Comparison of ENCODE assay signal across 9 mouse cellular contexts in the genomic region with DNA sequence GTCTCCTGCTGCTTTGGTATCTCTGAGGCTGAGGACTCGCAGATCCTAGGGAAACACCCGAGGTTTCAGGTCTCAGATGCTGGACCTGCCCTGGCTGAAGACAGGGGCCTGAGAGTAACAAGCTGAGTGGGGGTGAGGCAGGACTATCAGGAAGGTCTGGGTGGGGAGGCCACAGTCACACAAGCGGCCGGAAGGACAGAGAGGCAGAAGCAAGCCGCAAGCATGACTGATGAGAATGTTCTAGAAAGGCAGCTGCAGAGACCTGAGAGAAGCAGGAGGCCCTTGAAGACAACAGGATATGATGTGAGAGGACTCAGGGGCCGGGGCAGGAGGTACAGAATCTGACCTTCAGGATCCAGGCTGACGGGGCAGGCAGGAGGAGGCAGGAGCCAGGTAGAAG. TPM values are rescaled to one million over a fixed set of nuclear protein-coding genes. Genes with fewer than 3 reads are reported as not detected.
A peak's percentile ranks its signal among the peaks of the same experiment; 100 is the strongest.
DNase-seq lines count a peak whose midpoint lies in the region; ATAC-seq lines count a peak whose summit lies in the region.
"Had no signal": no experiment of that assay in that cellular context is flagged by ENCODE, and none has a peak within 500 bp of the region (broad histone marks: within the 10 kb centered on the region; RNA-seq: fewer than 3 reads in every experiment).

No protein-coding gene starts in this region.

- intact Hi-C loops in heart, postnatal 25 days (cut with DNase I) = no loop called here

- no peak overlapping the region for H3K9ac ChIP-seq in heart, embryonic 11.5 days (ENCODE audit: low read depth, low read length)
- peak overlapping the region; percentile 12; the same call in 1 of the 2 replicates for H3K9ac ChIP-seq in limb, embryonic 11.5 days (ENCODE audit: low read length)

- H3K9me3 ChIP-seq in heart, embryonic 11.5 days (replicated peaks; ENCODE audit: control insufficient read depth, low read length) = no peaks in the 10 kb centered on the region
- H3K9me3 ChIP-seq in limb, embryonic 11.5 days (ENCODE audit: control insufficient read depth, low read length) = no peaks in the 10 kb centered on the region

- no peak for DNase-seq in heart, postnatal 25 days (ENCODE audit: low spot score)
- DNase-seq in limb, embryonic 11.5 days (ENCODE audit: low spot score) = no peak
- DNase-seq in spleen, adult 18-20 months = peak; percentile 66 to 81
- no peak for DNase-seq in urinary bladder, adult 2 months (ENCODE audit: low spot score)
- DNase-seq in frontal cortex, postnatal 36 days (ENCODE audit: low spot score in 2 of 2) = no peak

- H3K36me3 ChIP-seq in heart, embryonic 11.5 days (ENCODE audit: control insufficient read depth, insufficient read depth, low read length) = no peaks in the 10 kb centered on the region
- no peaks in the 10 kb centered on the region for H3K36me3 ChIP-seq in limb, embryonic 11.5 days (ENCODE audit: control insufficient read depth, insufficient read depth, low read length)

- H3K4me1 ChIP-seq in heart, embryonic 11.5 days (ENCODE audit: control insufficient read depth, insufficient read depth, low read length) = peaks cover 40% of the 10 kb centered on the region
- peaks cover 14% of the 10 kb centered on the region for H3K4me1 ChIP-seq in brown adipose tissue, adult 24 weeks (ENCODE audit: control insufficient read depth, insufficient read depth, insufficient read length, low read length)
- peaks cover 32% of the 10 kb centered on the region for H3K4me1 ChIP-seq in limb, embryonic 11.5 days (ENCODE audit: control insufficient read depth, insufficient read depth, low read length)

- 50% methylated on average over 7 of the region's 7 CpGs for WGBS in heart, embryonic 11.5 days (ENCODE audit: insufficient replicate concordance)
- 75% methylated on average over 7 of the region's 7 CpGs for WGBS in limb, embryonic 11.5 days

- H3K27me3 ChIP-seq in heart, embryonic 11.5 days (ENCODE audit: control insufficient read depth, insufficient read depth, low read length) = no peaks in the 10 kb centered on the region; the same call in none of the 2 replicates
- no peaks in the 10 kb centered on the region for H3K27me3 ChIP-seq in limb, embryonic 11.5 days (ENCODE audit: control insufficient read depth, insufficient read depth, low read length)

- H3K4me2 ChIP-seq in heart, embryonic 11.5 days = peak overlapping the region; percentile 14; the same call in 1 of the 2 replicates
- H3K4me2 ChIP-seq in limb, embryonic 11.5 days (ENCODE audit: low read depth, severe bottlenecking) = no peak overlapping the region

- peak overlapping the region; percentile 15; the same call in 1 of the 2 replicates for H3K27ac ChIP-seq in heart, embryonic 11.5 days (ENCODE audit: low read depth, low read length)
- peak overlapping the region; percentile 78 for H3K27ac ChIP-seq in brown adipose tissue, adult 24 weeks (replicated peaks; ENCODE audit: low read depth, low read length)
- H3K27ac ChIP-seq in limb, embryonic 11.5 days (replicated peaks; ENCODE audit: low read depth, low read length) = no peak overlapping the region; the same call in 1 of the 2 replicates

- no peak overlapping the region for H3K4me3 ChIP-seq in heart, embryonic 11.5 days (ENCODE audit: low read depth, low read length)
- H3K4me3 ChIP-seq in brown adipose tissue, adult 24 weeks (ENCODE audit: insufficient read depth, low read depth, low read length) = no peak overlapping the region
- H3K4me3 ChIP-seq in limb, embryonic 11.5 days (ENCODE audit: low read depth, low read length) = no peak overlapping the region

- ATAC-seq in heart, embryonic 11.5 days (replicated peaks; ENCODE audit: insufficient number of reproducible peaks, low FRiP score, low TSS enrichment) = no peak
- no peak for ATAC-seq in limb, embryonic 11.5 days (ENCODE audit: insufficient number of reproducible peaks, low FRiP score, low TSS enrichment, low read depth)
- no peak for ATAC-seq in megakaryocyte progenitor cell, adult 5-6 weeks (replicated peaks; ENCODE audit: poor library complexity)

RNA-seq across cellular contexts. Expression of a gene that starts 1.1 kb away (rescaled TPM):
- 3.1 and 3.2 TPM in 2 replicates for polyA plus RNA-seq in heart, embryonic 11.5 days (2014; fragmentation: Nextera tagmentation; extraction: Ambion mirVana)
- 1 to 10 TPM; 3.5 to 3.7 TPM for total RNA-seq in heart, postnatal 25 days (2021)
- 0.95 and 1.5 TPM in 2 replicates for polyA plus RNA-seq in brown adipose tissue, adult 24 weeks (2012; ENCODE audit: insufficient read depth, insufficient read length, missing spikeins)
- 9.5 and 10.9 TPM in 2 replicates for polyA plus RNA-seq in limb, embryonic 11.5 days (2014; fragmentation: Nextera tagmentation; extraction: Ambion mirVana)
- 1.8 and 3.5 TPM in 2 replicates for polyA plus RNA-seq in urinary bladder, adult 2 months (2012; rRNA removed)
- total RNA-seq in megakaryocyte progenitor cell, adult 5-6 weeks (2015) = 20.9 and 26.7 TPM in 2 replicates
- total RNA-seq in megakaryocyte progenitor cell, adult 5-6 weeks (2017) = 11.8 and 13.7 TPM in 2 replicates

RNA-seq across cellular contexts. Expression of a gene that starts 42.0 kb away (rescaled TPM):
- polyA plus RNA-seq in heart, embryonic 11.5 days (2014; fragmentation: Nextera tagmentation; extraction: Ambion mirVana) = not detected in 2 replicates
- total RNA-seq in heart, postnatal 25 days (2021) = under 1 TPM; 0.50 to 0.60 TPM
- 1.3 TPM in 1 of 2 replicates, not detected in the other for polyA plus RNA-seq in brown adipose tissue, adult 24 weeks (2012; ENCODE audit: insufficient read depth, insufficient read length, missing spikeins)
- polyA plus RNA-seq in limb, embryonic 11.5 days (2014; fragmentation: Nextera tagmentation; extraction: Ambion mirVana) = not detected in 2 replicates
- 0.16 and 0.36 TPM in 2 replicates for polyA plus RNA-seq in urinary bladder, adult 2 months (2012; rRNA removed)
- total RNA-seq in megakaryocyte progenitor cell, adult 5-6 weeks (2015) = not detected in 2 replicates
- not detected in 2 replicates for total RNA-seq in megakaryocyte progenitor cell, adult 5-6 weeks (2017)
- polyA plus RNA-seq: neural tube, embryonic 11.5 days had no signal

RNA-seq across cellular contexts. Expression of a gene that starts 48.2 kb away (rescaled TPM):
- not detected in 2 replicates for polyA plus RNA-seq in heart, embryonic 11.5 days (2014; fragmentation: Nextera tagmentation; extraction: Ambion mirVana)
- 1 to 10 TPM; 1.3 to 1.5 TPM for total RNA-seq in heart, postnatal 25 days (2021)
- 24.8 and 28.9 TPM in 2 replicates for polyA plus RNA-seq in brown adipose tissue, adult 24 weeks (2012; ENCODE audit: insufficient read depth, insufficient read length, missing spikeins)
- not detected in 2 replicates for polyA plus RNA-seq in limb, embryonic 11.5 days (2014; fragmentation: Nextera tagmentation; extraction: Ambion mirVana)
- polyA plus RNA-seq in urinary bladder, adult 2 months (2012; rRNA removed) = 0.32 and 0.39 TPM in 2 replicates
- not detected in 2 replicates for total RNA-seq in megakaryocyte progenitor cell, adult 5-6 weeks (2015)
- not detected in 2 replicates for total RNA-seq in megakaryocyte progenitor cell, adult 5-6 weeks (2017)
- polyA plus RNA-seq: neural tube, embryonic 11.5 days had no signal

RNA-seq across cellular contexts. Expression of a gene that starts 59.8 kb away (rescaled TPM):
- polyA plus RNA-seq in heart, embryonic 11.5 days (2014; fragmentation: Nextera tagmentation; extraction: Ambion mirVana) = not detected in 2 replicates
- 1 to 10 TPM in 1 of 2 experiments, under 1 TPM in 1; 0.44 to 1.1 TPM for total RNA-seq in heart, postnatal 25 days (2021)
- polyA plus RNA-seq in brown adipose tissue, adult 24 weeks (2012; ENCODE audit: insufficient read depth, insufficient read length, missing spikeins) = 282 and 371 TPM in 2 replicates
- polyA plus RNA-seq in limb, embryonic 11.5 days (2014; fragmentation: Nextera tagmentation; extraction: Ambion mirVana) = not detected in 2 replicates
- 7.2 and 12.5 TPM in 2 replicates for polyA plus RNA-seq in urinary bladder, adult 2 months (2012; rRNA removed)
- total RNA-seq in megakaryocyte progenitor cell, adult 5-6 weeks (2015) = 1.5 and 4.2 TPM in 2 replicates
- total RNA-seq in megakaryocyte progenitor cell, adult 5-6 weeks (2017) = 4.7 and 6.6 TPM in 2 replicates
- polyA plus RNA-seq: neural tube, embryonic 11.5 days had no signal

Comparison
In these comparisons a context has a peak if more than half of its experiments do, and no peak if none do; other contexts are left out.
1. DNase-seq: peak in spleen, adult 18-20 months (2 of 2); none in heart, postnatal 25 days (single experiment), limb, embryonic 11.5 days (single experiment), urinary bladder, adult 2 months (single experiment) and frontal cortex, postnatal 36 days (0 of 2).
2. RNA of a gene that starts 48.2 kb away (polyA plus RNA-seq): 24.8 to 28.9 TPM in brown adipose tissue, adult 24 weeks; 0.32 to 0.39 TPM in urinary bladder, adult 2 months, not detected in heart, embryonic 11.5 days and not detected in limb, embryonic 11.5 days; every median in the first group is over 10 times any median in the second.